Comparison of ENCODE assay signal across 23 mouse cellular contexts in the genomic region with DNA sequence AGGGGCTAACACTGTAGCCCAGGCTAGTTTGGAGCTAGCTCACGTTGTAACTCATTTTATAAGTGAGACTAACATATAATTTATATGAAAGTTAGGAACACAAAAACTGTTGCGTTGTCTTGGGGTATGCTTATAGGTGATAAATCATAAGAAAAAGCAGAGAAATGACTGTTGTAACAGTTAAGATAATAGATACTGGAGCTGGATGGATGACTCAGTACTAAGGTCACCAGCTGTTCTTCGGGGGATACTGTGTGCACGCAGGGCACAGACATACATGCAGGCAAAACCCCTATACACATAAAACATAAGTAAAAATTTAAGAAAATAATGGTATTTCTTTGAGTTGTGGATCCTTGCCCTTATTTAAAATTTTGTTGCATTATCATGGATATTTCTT.
DNase-seq lines count a peak whose midpoint lies in the region; ATAC-seq and TF ChIP-seq lines count a peak whose summit lies in the region.
"Had no signal": no experiment of that assay in that cellular context is flagged by ENCODE, and none has a peak within 500 bp of the region (broad histone marks: within the 10 kb centered on the region; RNA-seq: fewer than 3 reads in every experiment).

No protein-coding gene starts in this region.

- H3K27ac ChIP-seq in MEL (ENCODE audit: control insufficient read depth, low read depth, low read length): no peak overlapping the region

- H3K79me3 ChIP-seq in C2C12 (ENCODE audit: low read depth): no peaks in the 10 kb centered on the region

- DNase-seq in G1E (ENCODE audit: low spot score) (no peak), MEL (ENCODE audit: low read depth, low spot score) (no peak)
- no peak for DNase-seq in urinary bladder, postnatal 10 days (ENCODE audit: low spot score)
- no peak for DNase-seq in layer of hippocampus, postnatal 36 days
- DNase-seq: adrenal gland, adult 2 months; adrenal gland, adult 8-10 months; adrenal gland, postnatal 10 days; adrenal gland, postnatal 14 days; adrenal gland, postnatal 25 days; adrenal gland, postnatal 36 days; B cell, adult 2 months; cerebellum, adult 11 months; cerebellum, adult 11-12 months; cerebellum, adult 18-20 months; cerebellum, adult 2 months; cerebellum, adult 8-10 months; cerebellum, adult 9-10 months had no signal

- H3K4me1 ChIP-seq in G1E (ENCODE audit: insufficient read depth, low read depth, low read length) (peaks cover 58% of the 10 kb centered on the region), MEL (ENCODE audit: control insufficient read depth in 1 of 2, insufficient read depth in 2 of 2, low read length in 2 of 2) (peaks cover 0 to 2% of the 10 kb centered on the region in 2 experiments; a peak in 2 of 4 replicates)

- TF ChIP-seq CTCF in C2C12 (IDR thresholded peaks at IDR 0.05; ENCODE audit: control insufficient read depth, insufficient read depth, insufficient read length) (no peak), G1E (IDR thresholded peaks at IDR 0.05; ENCODE audit: low read depth, low read length) (no peak), MEL (IDR thresholded peaks at IDR 0.05 in 2 of 3, conservative IDR thresholded peaks at IDR 0.05 in 1 of 3; ENCODE audit: control insufficient read depth in 1 of 3, insufficient read depth in 1 of 3, low read depth in 2 of 3, low read length in 3 of 3, poor library complexity in 1 of 3, severe bottlenecking in 1 of 3) (no peak)

- H3ac ChIP-seq in C2C12 (ENCODE audit: control insufficient read depth, insufficient read length, low read depth): no peak overlapping the region

- H3K4me3 ChIP-seq in C2C12 (ENCODE audit: insufficient read depth, poor library complexity, severe bottlenecking) (no peak overlapping the region), G1E (ENCODE audit: low read depth, low read length) (no peak overlapping the region), MEL (ENCODE audit: control insufficient read depth in 1 of 2, insufficient read depth in 1 of 2, low read depth in 2 of 2, low read length in 2 of 2) (no peak overlapping the region)

- H3K9ac ChIP-seq in MEL (ENCODE audit: control insufficient read depth, low read depth, low read length, poor library complexity, severe bottlenecking): no peak overlapping the region

- no peaks in the 10 kb centered on the region for H3K27me3 ChIP-seq in C2C12 (ENCODE audit: control insufficient read depth, insufficient read depth, insufficient read length)
- H3K27me3 ChIP-seq in G1E (ENCODE audit: insufficient read depth, low read length): no peaks in the 10 kb centered on the region
- H3K27me3 ChIP-seq in MEL (ENCODE audit: control insufficient read depth in 1 of 2, insufficient read depth in 2 of 2, low read length in 2 of 2): peaks cover 1 to 2% of the 10 kb centered on the region in 2 experiments; a peak in 3 of 4 replicates
- H3K27me3 ChIP-seq: CH12.LX, Patski had no signal

- no peak for TF ChIP-seq POLR2A in MEL (IDR thresholded peaks at IDR 0.05; ENCODE audit: control insufficient read depth in 1 of 2, insufficient read depth in 1 of 2, low read depth in 1 of 2, low read length in 2 of 2, poor library complexity in 1 of 2)

- no peaks in the 10 kb centered on the region for H3K9me3 ChIP-seq in G1E (replicated peaks)
- H3K9me3 ChIP-seq in MEL (replicated peaks; ENCODE audit: insufficient read depth, low read length): no peaks in the 10 kb centered on the region

- no peak for TF ChIP-seq RAD21 in MEL (IDR thresholded peaks at IDR 0.05; ENCODE audit: low read depth, low read length)

- peak; percentile 36; the same call in 1 of the 2 replicates for ATAC-seq in G1E (ENCODE audit: extremely low read depth, insufficient number of reproducible peaks, low FRiP score, poor library complexity, severe bottlenecking)
- ATAC-seq in frontal cortex, adult (ENCODE audit: low TSS enrichment): no peak
- ATAC-seq: activated CD4-positive, CD25-positive, alpha-beta regulatory T cell, adult 4 months; CD4-positive, CD25-positive, alpha-beta regulatory T cell, adult 4 months; Patski had no signal

- no peaks in the 10 kb centered on the region for H3K36me3 ChIP-seq in C2C12 (ENCODE audit: control insufficient read depth, insufficient read depth)
- H3K36me3 ChIP-seq in G1E (replicated peaks): peaks cover 3% of the 10 kb centered on the region
- peaks cover 0 to 7% of the 10 kb centered on the region in 2 experiments; a peak in 2 of 4 replicates for H3K36me3 ChIP-seq in MEL (ENCODE audit: control insufficient read depth in 1 of 2, insufficient read depth in 2 of 2, low read length in 2 of 2)

- peak; percentile 38 to 63; a peak in 3 of 4 replicates for TF ChIP-seq EP300 in MEL (IDR thresholded peaks at IDR 0.05; ENCODE audit: low read depth in 1 of 2, low read length in 2 of 2)

- H3K79me2 ChIP-seq in C2C12 (ENCODE audit: control insufficient read depth, insufficient read depth) (no peaks in the 10 kb centered on the region), MEL (ENCODE audit: control insufficient read depth, insufficient read depth, low read length, poor library complexity) (no peaks in the 10 kb centered on the region)

TF ChIP-seq in C2C12, 6 proteins besides CTCF, POLR2A, EP300 and RAD21:
- TF ChIP-seq MAX (IDR thresholded peaks at IDR 0.05) (no peak), MYOD1 (IDR thresholded peaks at IDR 0.05; ENCODE audit: control insufficient read depth, insufficient read length, low read depth) (peak; percentile 61), FOSL1 (IDR thresholded peaks at IDR 0.05; ENCODE audit: insufficient read depth, low read length, poor library complexity, severe bottlenecking) (no peak)

TF ChIP-seq in MEL, 35 proteins besides CTCF, POLR2A, EP300 and RAD21:
- TF ChIP-seq USF2 (IDR thresholded peaks at IDR 0.05; ENCODE audit: borderline replicate concordance in 1 of 2, insufficient read depth in 1 of 2, low read depth in 1 of 2, low read length in 2 of 2) (no peak), MYB (IDR thresholded peaks at IDR 0.05; ENCODE audit: low read depth, low read length) (peak; percentile 55), MAZ (IDR thresholded peaks at IDR 0.05; ENCODE audit: low read depth, low read length) (no peak), GATA1 (IDR thresholded peaks at IDR 0.05; ENCODE audit: low read depth, low read length) (0 out of 2 replicates have a peak, but pooled peaks have one; percentile 12), RCOR1 (IDR thresholded peaks at IDR 0.05; ENCODE audit: low read depth, low read length) (no peak)
